Mouse (Mus musculus) hematopoietic stem cell, adult 5-6 weeks (primary cell): ENCODE data around the gene Slco3a1. TPM values are rescaled to one million over a fixed set of nuclear protein-coding genes. Genes with fewer than 3 reads are reported as not detected.

Experiments
- ATAC-seq, 2 experiments: fragments of 125-278 bp in 1 of 2; replicated peaks in 1 of 2; 2 replicates each; pipeline ENCODE4 v1.8.0; 2016 to 2017; ENCODE audit warnings: inconsistent platforms in 2 of 2, mild to moderate bottlenecking in 2 of 2, moderate number of reproducible peaks in 2 of 2, low read depth in 1 of 2, moderate TSS enrichment in 1 of 2; ENCODE audit not compliant: low FRiP score in 2 of 2, poor library complexity in 2 of 2, severe bottlenecking in 2 of 2, insufficient read depth in 1 of 2, low TSS enrichment in 1 of 2
- total RNA-seq: library from RNA; stranded (forward); fragments of 172-1452, 232-1000 nt; gene quantifications from 2 replicates; pipeline ENCODE4 v1.2.3, GENCODE M21; 2017

Gene Slco3a1
- total RNA-seq, 1 experiment from 2014 or later = 40.3 TPM

GRCm38 (mm10) chr7:74499470-74499869, 55.1 kb downstream of the Slco3a1 start:
- ATAC-seq = no peak

GRCm38 (mm10) chr7:74498266-74498980, 56.2 kb downstream of the Slco3a1 start:
- ATAC-seq = no peak

- ATAC-seq = peak; percentile 47 to 75; a peak in 3 of 4 replicates
Observed at GRCm38 (mm10) chr7:74497203-74497602, 57.4 kb downstream of the Slco3a1 start.

- ATAC-seq = peak; percentile 78 to 91
Observed at GRCm38 (mm10) chr7:74495451-74495850, 59.1 kb downstream of the Slco3a1 start.

- no peak for ATAC-seq
Observed at GRCm38 (mm10) chr7:74493775-74494174, 60.8 kb downstream of the Slco3a1 start.

GRCm38 (mm10) chr7:74491683-74492355, 62.8 kb downstream of the Slco3a1 start:
- no peak for ATAC-seq

GRCm38 (mm10) chr7:74488141-74488540, 66.4 kb downstream of the Slco3a1 start:
- ATAC-seq = no peak

GRCm38 (mm10) chr7:74487727-74488126, 66.9 kb downstream of the Slco3a1 start:
- no peak for ATAC-seq

- ATAC-seq = 0 out of 4 replicates have a peak, but pooled peaks of 1 of the 2 experiments have one; percentile 23
Observed at GRCm38 (mm10) chr7:74486083-74486482, 68.5 kb downstream of the Slco3a1 start.

GRCm38 (mm10) chr7:74485669-74486068, 68.9 kb downstream of the Slco3a1 start:
- ATAC-seq = peak in 1 of 2 experiments; percentile 57; a peak in 1 of 4 replicates

GRCm38 (mm10) chr7:74484024-74484385, 70.6 kb downstream of the Slco3a1 start:
- ATAC-seq = no peak

GRCm38 (mm10) chr7:74483294-74484023, 71.1 kb downstream of the Slco3a1 start:
- no peak for ATAC-seq

GRCm38 (mm10) chr7:74471740-74472139, 82.8 kb downstream of the Slco3a1 start:
- ATAC-seq = peak in 1 of 2 experiments; percentile 34; a peak in 1 of 4 replicates

GRCm38 (mm10) chr7:74466886-74467285, 87.7 kb downstream of the Slco3a1 start:
- no peak for ATAC-seq

GRCm38 (mm10) chr7:74464638-74465037, 89.9 kb downstream of the Slco3a1 start:
- no peak for ATAC-seq

GRCm38 (mm10) chr7:74462451-74462850, 92.1 kb downstream of the Slco3a1 start:
- no peak for ATAC-seq

GRCm38 (mm10) chr7:74461736-74462135, 92.8 kb downstream of the Slco3a1 start:
- ATAC-seq = no peak

GRCm38 (mm10) chr7:74461146-74461545, 93.4 kb downstream of the Slco3a1 start:
- ATAC-seq = no peak
